Mouse (Mus musculus) retina, postnatal 7 days (tissue): Measurements from ENCODE around the gene Poc1b.

Source experiments
- DNase-seq: peaks from one replicate; pipeline ENCODE4 v3.0.0-alpha.2; 2012; ENCODE audit warnings: low read depth, low spot score

Poc1b gene

DNA sequence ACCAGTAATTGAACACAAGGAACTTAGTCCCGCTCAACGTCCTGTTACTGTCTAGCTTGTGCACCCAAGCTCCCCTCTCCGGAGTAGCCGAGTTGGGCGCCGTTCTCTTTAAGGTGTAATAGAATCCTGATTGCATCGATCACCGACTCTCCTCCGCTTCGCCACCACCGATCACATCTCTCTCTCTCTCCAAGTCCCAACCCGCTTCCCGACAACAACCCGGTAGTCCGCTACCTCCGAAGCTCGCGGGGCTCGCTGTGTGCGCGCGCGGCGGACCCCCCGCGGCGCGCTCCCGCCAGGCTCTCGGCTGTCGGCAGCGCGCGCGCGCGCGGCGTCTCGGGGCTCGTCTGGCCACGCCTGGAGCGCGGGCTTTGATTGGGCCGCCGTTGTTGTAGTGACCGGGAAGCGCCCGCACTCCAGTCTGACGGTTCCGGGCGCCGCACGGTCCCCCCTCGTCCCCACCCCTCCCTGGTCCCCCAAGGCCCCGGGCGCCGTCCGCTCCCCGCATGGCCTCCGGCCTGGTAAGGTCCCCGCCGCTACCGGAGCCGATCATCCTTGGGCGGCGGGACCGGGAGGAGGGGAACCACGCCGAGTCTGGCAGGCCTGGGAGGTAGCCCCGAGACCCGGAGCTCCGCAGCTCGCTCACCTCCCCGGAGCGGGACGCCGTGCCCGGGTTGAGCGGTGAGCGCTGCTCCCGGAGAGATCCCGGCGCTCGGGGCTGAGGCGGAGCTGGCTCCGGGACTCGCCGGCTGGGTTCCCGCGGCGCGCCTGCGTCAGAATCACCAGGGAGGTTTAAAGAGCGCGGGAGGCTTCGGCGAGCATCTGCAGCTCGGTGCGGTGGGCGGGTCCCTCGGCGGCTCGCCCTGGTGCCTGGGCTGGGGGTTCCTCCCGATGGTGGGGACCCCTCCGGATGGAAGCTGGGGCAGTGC lies at the start of gene Poc1b:
TSS of gene Poc1b (plus strand) at position 334 of the 929 bp plus-strand sequence.
- DNase-seq, result peak; percentile 69

GRCm38 (mm10) chr10:99060588-99060987 lies 46.2 kb upstream of the Poc1b start:
- DNase-seq, result no peak

DNA sequence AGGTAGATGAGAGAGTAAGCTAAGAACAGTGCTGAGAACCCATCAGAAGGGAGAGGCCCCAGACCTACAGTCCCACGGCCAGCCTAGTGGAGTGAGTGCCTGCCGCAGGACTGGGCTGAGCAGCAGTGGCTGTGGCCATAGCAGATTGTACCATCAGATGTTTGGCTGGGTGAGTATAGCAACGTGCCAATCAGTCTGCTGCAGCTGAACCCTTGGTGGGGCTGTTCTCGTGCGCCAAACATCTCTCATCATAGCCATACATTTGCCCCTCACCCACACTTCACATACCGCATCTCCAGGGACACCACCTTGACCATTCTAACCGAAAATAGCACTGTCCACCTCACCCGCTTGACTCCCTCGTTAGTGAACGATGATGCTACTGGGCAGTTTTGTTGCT lies 45.4 kb upstream of the Poc1b start:
- DNase-seq, result no peak

DNA sequence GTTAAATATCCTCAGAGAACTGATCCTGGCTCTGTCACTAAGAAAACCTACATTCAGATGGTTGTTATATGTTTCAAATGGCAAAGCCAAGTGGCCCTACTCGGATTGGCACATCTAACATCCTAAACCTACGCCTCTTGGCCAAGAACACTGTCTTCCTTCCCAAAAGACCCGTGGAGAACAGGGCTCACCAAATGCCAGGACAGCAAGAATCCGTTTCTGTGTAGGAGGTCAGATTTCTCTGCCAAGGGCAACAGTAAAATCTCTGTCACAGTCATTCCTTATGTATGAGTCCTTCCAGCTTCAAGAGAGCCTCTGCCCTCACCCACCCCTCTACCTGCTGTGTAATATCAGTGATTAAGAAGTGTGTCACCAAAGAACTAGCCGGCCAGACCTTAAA lies 44.3 kb upstream of the Poc1b start:
- no peak for DNase-seq

- DNase-seq, result no peak
Measured at GRCm38 (mm10) chr10:99076113-99076895, 30.5 kb upstream of the Poc1b start.

GRCm38 (mm10) chr10:99078621-99079020 lies 28.2 kb upstream of the Poc1b start:
- DNase-seq, result no peak

- no peak for DNase-seq
Measured at GRCm38 (mm10) chr10:99081569-99081990, 25.3 kb upstream of the Poc1b start.

- no peak for DNase-seq
Measured at GRCm38 (mm10) chr10:99083431-99084003, 23.3 kb upstream of the Poc1b start.

GRCm38 (mm10) chr10:99084397-99085239 lies 22.2 kb upstream of the Poc1b start:
- DNase-seq, result peak; percentile 79

- no peak for DNase-seq
Measured at GRCm38 (mm10) chr10:99085240-99085587, 21.6 kb upstream of the Poc1b start.

DNA sequence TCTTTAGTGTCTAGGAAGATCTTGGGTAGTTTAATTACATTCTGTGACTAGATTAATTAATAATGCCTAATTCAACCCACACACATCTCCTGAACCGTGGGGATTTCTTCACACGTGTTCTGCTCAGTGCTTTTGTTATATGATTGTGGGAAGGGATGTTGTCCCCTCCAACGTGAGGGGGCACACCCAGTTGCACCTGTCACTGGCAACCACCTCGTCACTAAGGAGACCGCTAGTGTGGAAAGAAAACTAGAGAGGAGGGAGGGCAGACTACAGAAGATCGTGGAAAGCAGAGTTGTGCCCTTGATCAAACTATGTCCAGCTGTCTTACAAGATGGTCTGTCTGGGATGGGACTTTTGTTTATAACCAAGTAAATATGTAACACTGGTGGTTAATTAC lies 20.8 kb upstream of the Poc1b start:
- no peak for DNase-seq

GRCm38 (mm10) chr10:99089906-99090305 lies 16.9 kb upstream of the Poc1b start:
- DNase-seq, result no peak

DNA sequence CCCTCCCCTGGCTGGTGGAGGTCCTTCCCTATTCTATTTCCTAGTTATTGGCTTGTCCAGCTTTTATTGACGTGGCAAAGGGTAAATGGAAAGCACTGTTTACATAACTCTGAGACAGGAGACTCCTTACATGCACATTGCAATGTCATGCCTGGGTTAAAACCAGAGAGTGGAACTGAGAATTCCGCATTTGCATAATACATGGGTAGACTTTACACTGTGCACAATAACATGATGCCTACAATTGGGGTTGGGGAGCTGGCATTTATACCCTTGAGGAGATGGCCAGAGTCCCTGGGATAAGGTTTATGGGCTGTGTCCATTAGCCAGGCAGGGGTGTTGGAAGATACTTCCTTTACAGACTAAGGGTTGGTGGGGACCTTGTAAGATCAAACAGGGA lies 13.5 kb upstream of the Poc1b start:
- DNase-seq, result no peak

- DNase-seq, result no peak
Measured at GRCm38 (mm10) chr10:99095114-99095513, 11.7 kb upstream of the Poc1b start.

DNA sequence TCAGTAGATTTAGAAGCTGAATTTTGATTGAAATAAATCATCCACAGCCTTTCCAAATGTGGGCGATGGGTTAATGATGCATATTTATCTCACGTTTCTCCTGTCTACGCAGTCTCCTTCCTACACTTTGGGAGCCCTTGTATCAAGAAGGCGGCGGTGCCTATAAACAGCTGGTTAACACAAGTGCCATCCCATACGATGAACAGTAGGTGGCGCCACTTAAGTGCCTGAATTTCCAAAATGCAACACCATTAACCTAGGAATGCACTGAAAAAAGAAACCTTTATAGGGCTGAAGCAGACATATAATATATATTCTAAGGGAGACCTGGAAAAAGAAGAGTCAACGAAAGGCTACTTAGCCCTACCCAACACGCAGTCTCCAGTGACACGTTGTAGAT lies 9.5 kb upstream of the Poc1b start:
- DNase-seq, result no peak

GRCm38 (mm10) chr10:99105522-99105921 lies 1.3 kb upstream of the Poc1b start:
- DNase-seq, result no peak

DNA sequence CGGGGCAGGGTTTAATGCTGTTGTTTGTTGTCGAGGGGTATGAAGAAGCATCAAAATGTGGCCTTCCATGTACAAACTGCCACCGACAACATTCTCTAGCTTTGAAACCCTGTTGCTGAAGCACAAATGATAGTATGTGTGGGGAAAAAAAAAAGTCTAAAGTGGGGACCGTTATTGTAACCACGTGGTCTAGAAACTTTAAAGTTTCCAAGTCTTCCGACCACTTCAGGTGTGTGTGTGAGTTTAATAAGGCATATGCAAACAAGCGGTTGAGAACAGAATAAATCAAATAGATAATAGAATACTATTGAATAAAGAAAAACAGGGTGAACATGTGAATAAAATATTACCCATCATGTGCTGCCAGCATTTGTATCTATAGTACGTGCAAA lies 529 bp upstream of the Poc1b start:
- no peak for DNase-seq

GRCm38 (mm10) chr10:99107964-99108363 lies 1.1 kb downstream of the Poc1b start, which contains the start of gene Galnt4:
Gene Galnt4 (plus strand): TSS chr10:99108159.
- peak; percentile 36 for DNase-seq

DNA sequence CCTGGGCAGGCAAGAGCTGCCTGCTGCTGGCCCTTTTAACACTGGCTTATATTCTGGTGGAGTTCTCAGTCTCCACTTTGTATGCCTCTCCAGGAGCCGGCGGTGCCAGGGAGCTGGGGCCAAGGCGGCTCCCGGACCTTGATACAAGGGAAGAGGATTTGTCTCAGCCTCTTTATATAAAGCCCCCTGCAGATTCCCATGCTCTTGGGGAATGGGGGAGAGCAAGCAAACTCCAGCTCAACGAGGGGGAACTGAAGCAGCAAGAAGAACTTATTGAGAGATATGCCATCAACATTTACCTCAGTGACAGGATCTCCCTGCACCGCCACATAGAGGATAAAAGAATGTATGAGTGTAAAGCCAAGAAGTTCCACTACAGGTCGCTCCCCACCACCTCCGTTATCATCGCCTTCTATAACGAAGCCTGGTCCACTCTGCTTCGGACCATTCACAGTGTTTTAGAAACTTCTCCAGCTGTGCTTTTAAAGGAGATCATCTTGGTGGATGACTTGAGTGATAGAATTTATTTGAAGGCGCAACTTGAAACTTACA lies 1.7 kb downstream of the Poc1b start:
- no peak for DNase-seq

GRCm38 (mm10) chr10:99113533-99113932 lies 6.7 kb downstream of the Poc1b start:
- DNase-seq, result no peak

DNA sequence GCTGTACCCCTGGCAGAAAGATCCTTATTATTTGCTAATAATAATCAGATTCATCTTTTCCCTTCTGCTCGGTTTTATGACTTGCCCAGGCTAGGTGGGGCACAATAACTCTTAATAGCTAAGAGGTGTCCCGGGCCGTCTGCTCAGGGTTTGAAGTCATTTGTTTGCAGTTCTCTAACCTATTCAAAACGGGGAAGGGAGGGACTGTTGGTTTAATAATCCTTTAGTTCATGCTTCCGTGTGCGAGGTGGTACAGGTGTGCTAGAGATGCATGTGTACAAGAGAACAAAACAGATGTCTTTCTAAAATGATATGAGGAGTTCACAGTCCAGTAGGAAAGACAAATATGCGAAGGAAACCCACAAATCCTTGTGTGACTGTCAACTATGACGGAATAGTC lies 7.5 kb downstream of the Poc1b start:
- no peak for DNase-seq
